Mouse (Mus musculus) left cerebral cortex, adult 9 months (tissue): ENCODE results near the gene Scamp3.
"Not testable (repeated sequence)": the region's sequence is repeated elsewhere in the genome, so short reads cannot be mapped to it uniquely, and the experiment has no call there.

Experiments used
- DNase-seq, 2 experiments: peaks; one replicate each; pipeline ENCODE4 v3.0.0; 2022; ENCODE audit warnings: low spot score in 2 of 2

The Scamp3 gene

GRCm38 (mm10) chr3:89177242-89178106, at the start of gene Scamp3:
Gene Scamp3, plus strand, starts transcription at chr3:89177473.
- DNase-seq = peak; percentile 90

- DNase-seq = no peak
These were observed 47.4 kb upstream of the Scamp3 start for GRCm38 (mm10) chr3:89129908-89130307.

DNA sequence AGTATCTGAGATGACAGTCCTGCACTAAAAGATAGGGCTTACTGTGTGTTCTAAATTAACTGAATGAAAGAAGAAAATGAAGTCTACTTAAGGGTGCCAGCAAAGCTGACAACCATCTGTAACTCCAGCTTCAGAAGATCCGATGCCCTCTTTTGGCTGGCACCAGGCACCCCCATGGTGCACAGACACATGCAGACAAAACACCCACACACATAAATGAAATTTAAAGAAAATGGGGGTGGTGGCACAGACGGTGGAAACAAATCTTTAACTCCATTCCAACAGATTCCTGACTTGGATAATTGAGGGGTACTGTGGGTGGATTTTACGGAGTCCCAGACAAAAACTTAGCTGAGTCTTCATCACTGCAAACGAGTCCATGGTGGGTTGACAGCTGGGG, 45.5 kb upstream of the Scamp3 start:
- DNase-seq = peak; percentile 62 to 71

GRCm38 (mm10) chr3:89132285-89133062, 44.8 kb upstream of the Scamp3 start:
- DNase-seq = peak in 1 of 2 experiments; percentile 31

GRCm38 (mm10) chr3:89133063-89133450, 44.2 kb upstream of the Scamp3 start:
- DNase-seq = no peak

DNA sequence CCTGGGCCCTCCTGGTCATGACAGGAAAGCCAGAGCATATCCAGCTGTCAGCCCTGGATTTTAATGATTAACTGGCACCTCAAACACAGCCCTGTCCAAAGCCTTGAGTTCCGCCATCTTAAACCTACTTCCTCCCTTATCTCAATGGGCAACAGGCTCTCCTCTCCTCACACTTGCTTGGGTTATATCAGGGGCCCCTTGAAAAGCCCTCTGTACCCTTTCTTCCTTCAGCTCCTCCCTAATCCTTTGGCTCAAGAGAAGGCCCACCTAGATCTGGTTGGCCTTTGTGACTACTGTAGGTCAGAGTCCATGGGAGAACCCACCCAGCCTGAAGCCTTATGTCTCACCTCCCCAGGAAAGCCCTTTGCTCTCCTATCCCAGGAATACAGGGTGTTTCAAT, 43.5 kb upstream of the Scamp3 start:
- no peak for DNase-seq

- DNase-seq = no peak
These were observed 41.3 kb upstream of the Scamp3 start, which contains the start of gene Pklr for GRCm38 (mm10) chr3:89135958-89136357. Gene Pklr, plus strand, starts transcription at chr3:89136142.

- no peak for DNase-seq
These were observed 40.9 kb upstream of the Scamp3 start for GRCm38 (mm10) chr3:89136365-89136764.

DNA sequence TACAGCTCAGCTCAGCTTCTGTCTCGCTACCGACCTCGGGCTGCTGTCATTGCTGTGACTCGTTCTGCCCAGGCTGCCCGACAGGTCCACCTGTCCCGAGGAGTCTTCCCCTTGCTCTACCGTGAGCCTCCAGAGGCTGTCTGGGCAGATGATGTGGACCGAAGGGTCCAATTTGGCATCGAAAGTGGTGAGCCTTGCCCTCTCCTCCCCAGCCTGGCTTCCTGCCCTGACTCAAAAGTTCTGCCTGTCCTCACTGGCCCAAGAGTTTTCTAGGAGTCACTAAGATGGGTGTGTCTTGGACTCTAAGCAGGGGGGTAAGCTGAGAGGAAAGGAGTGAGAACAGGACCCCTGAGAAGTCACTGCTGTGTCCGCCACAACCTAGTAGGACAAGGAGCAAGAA, 32.5 kb upstream of the Scamp3 start:
- no peak for DNase-seq

GRCm38 (mm10) chr3:89145566-89145965, 31.7 kb upstream of the Scamp3 start:
- no peak for DNase-seq

DNA sequence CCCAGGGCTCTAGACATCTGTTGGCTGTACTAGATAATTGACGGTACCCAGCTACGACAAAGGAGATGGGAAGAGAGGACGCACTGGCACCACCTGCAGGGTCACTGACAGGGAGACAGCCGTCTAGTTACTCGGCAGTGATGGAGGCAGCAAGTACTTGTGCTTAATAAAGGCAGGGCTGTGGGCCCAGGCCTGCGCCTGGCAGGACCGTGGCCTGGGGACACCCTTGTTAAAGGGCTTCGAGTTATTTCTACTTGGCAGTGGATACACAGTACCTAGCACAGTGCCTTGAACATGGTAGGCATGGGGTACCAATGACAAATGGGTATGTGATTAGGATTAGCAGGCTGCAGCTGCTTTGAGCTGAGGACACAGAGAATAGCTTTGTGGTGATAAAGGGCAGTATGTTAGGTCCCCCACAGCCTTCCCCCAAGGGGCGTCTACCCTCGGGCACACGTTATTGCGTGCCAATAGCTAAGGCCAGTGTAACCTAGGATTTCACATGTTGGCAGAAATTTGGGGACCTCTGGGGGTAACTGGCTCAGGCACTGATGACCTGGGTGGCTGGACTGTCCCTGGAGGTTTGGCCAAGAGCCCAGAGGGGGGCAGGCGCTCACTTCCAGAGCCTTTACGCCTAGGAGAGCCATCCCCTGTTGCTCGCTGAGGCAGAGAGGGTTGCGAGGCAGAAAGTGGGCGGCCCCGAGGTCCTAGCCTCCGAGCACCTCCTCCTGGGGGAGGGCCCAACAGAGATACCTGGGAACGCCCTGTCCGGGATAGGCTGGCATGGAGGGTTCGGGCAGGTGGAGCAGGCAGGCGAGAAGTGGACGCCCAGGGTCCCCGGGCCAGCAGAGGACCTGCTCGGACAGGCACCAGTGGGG, 29.9 kb upstream of the Scamp3 start:
- DNase-seq = no peak

DNA sequence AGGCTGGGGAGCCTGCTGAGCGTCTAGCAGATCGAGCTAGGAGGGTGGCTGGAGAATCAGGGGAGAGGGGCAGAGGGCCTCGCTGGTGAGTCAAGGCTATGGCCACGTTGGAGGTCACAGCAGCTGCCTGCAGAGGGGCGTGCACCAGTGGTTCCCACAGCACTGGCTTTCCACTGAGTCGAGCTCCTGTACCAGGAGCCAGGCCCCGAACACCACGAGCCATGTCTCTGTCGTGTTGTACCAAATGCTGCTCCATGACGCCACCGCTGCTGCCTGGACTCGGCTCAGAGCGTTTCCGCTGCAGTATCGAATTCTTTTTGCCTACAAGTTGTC, 29.3 kb upstream of the Scamp3 start:
- no peak for DNase-seq

DNA sequence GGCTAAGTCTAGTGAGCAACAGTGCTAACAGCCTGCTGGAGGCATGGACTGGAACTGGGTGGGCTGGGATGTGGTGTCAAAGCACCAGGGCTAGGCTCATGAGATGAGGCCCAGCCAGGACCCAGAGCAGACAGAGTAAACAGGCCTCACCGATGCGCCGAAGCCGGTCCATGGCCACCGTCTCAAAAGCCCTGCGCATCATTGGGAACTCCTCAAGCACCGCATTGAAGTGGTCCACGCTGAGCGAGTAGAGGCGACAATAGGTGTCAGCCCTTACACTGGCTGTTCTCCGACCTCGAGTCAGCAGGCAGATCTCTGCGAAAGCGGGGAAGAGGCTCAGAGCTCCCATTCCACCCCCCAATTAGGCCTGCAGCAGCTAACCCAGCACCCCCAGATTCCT, 28.7 kb upstream of the Scamp3 start:
- no peak for DNase-seq

- DNase-seq = no peak
These were observed 25.0 kb upstream of the Scamp3 start for GRCm38 (mm10) chr3:89152084-89152835.

GRCm38 (mm10) chr3:89156951-89157350, 20.3 kb upstream of the Scamp3 start:
- DNase-seq = no peak

DNA sequence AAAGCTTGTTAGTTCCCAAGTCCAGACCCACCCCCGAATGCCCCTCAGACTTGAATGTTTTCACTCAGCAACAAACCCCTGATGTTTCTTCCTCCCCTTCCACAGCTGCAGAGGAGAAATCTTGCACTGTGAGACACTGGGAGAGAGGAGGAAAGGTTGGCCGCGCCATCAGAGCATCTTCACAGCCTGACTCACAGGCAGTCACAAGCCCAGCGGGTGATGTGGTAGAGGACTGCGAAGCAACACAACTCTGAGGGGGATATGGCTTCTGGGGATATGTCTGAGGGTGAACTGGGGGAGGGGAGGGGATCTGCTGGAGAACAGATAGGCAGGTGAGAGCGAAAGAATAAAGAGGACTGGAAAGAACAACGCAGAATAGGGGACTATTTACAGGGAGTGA, 18.6 kb upstream of the Scamp3 start:
- DNase-seq = no peak

- DNase-seq = no peak
These were observed 18.1 kb upstream of the Scamp3 start for GRCm38 (mm10) chr3:89159211-89159610.

GRCm38 (mm10) chr3:89159616-89160344, 17.5 kb upstream of the Scamp3 start, which contains the start of gene Hcn3:
Gene Hcn3, minus strand, starts transcription at chr3:89160196.
- DNase-seq = no peak

DNA sequence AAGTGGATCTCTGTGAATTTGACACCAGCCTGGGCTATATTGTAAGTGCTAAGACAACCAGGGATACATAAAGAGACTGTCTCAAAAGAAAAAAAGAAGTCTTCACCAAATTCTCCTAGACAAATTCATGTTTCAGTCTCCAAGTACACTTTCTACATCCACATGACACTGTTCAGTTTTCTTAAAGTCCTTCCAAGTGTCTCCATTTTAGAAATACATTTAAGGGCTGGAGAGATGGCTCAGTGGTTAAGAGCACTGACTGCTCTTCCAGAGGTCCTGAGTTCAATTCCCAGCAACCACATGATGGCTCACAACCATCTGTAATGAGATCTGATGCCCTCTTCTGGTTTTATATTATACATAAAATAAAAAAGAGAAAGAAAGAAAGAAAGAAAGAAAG, 16.1 kb upstream of the Scamp3 start:
- not testable (repeated sequence) for DNase-seq

DNA sequence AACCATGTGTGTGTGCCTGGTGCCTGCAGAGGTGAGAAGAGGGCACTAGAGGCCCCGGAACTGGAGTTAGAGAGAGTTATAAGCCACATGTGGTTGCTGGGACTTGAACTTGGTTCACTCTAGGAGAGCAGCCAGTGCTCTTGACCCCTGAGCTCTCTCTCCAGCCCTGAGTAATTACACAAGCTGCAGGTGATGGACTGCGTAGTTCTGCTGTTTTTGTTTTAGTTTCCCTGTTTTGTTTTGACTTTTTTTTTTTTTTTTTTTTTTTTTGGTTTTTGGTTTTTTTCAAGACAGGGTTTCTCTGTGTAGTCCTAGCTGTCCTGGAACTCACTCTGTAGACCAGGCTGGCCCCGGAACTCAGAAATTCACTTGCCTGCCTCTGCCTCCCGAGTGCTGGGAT, 15.5 kb upstream of the Scamp3 start:
- DNase-seq = no peak

- DNase-seq = no peak
These were observed 14.2 kb upstream of the Scamp3 start for GRCm38 (mm10) chr3:89163123-89163522.
